Mouse (Mus musculus): ENCODE data around the gene Rnf144a. TPM values are rescaled to one million over a fixed set of nuclear protein-coding genes. Genes with fewer than 3 reads are reported as not detected.
"Not testable (repeated sequence)": the region's sequence is repeated elsewhere in the genome, so short reads cannot be mapped to it uniquely, and the experiment has no call there.

The Rnf144a gene
- total RNA-seq, 2 experiments from 2014 or later = 32.3 to 48.8 TPM

DNA sequence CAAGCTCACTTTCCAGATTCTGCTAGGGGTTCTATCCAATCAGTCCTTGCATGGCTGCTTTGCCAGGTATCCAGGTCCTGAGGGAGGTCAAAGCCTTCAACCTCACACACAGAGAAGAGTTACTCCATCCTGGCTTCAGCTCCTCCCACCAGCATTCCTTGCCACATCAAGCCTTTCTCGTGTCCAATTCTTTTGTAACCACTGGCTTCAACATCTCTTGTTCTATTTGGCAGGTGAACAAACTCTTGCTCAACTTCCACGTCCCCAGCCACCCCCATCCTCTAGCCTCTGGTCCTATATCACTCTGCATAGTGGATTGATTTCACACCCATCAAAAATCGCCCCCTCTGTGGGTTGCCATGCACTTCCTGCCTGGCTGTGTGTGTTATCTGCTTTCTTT lies 98.8 kb downstream of the Rnf144a start:
- DNase-seq = peak; percentile 64

DNA sequence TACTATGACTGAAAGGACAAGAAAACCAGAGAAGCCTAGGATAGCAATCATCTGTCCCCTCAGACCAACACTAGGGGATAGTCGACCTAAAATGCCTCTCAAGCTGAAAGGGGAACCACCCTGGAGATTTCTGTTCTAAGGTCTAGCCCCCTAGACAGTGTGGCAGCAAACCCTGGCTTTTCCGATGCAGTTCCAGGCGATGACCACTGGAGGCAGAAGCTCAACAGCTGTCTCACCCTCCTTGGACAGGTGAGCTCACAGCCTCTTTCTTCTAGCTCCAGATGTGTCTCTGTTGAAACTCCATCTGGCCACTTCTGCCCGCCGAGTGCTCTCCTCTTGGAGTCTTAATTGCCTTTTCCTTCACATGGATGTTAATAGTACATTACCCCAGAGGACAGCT lies 100.1 kb downstream of the Rnf144a start:
- peak; percentile 62 for DNase-seq

DNA sequence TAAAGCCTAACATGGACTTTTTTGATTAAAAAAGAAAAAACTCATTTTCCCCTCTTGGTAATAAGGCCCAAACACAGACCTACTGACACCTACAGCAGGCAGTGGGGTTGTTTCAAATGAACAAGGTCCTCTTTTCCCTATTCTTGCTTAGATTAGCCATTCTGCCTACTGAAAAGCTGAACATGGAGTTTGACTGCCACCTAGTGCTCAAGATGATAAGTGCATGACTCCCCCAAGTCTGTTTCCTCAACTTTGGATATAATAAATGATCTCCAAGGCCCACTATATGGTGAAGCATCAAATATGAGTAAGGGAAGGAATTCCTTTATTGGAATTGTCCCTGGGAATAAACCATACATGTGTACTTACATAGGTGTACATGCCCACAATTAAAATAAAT lies 103.5 kb downstream of the Rnf144a start:
- peak; percentile 66 for DNase-seq

DNA sequence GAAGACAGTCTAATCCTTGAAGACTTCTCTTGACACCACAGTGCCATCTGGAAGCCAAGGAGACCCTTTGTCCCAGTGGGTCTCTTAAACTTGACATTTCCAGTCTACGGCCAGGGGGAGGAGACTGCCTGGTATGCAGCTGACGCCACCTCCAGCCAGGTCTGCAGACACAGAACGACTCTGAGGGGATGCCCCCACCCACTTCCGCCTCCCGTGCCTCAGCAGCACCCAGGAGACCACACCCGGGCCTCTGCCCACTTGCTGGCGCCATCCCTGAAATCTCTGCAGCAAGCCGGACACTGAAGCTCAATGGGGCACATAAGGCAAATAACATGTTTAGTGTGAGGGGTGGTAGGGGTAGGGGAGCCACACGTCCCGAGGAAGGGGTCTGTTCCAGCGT lies 104.8 kb downstream of the Rnf144a start:
- DNase-seq = no peak

DNA sequence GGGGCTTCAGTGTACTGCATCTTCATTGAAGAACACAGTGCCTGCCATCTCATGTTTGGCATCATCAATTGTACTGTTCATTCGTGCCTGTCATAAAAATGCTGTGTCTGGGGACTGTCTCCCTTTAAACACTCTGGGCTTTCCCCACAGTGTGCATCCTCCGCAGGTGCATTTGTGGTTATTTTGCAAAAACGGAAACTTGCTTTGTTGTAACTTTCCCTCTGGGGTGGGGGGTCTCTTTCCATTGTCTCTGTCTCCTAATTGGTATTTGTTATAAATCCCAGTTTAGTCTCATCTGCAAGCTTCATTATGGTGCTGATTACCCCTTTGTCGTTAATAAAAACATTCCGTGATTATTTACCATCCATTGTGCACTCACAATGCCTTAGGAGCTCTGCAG lies 112.2 kb downstream of the Rnf144a start:
- no peak for DNase-seq

DNA sequence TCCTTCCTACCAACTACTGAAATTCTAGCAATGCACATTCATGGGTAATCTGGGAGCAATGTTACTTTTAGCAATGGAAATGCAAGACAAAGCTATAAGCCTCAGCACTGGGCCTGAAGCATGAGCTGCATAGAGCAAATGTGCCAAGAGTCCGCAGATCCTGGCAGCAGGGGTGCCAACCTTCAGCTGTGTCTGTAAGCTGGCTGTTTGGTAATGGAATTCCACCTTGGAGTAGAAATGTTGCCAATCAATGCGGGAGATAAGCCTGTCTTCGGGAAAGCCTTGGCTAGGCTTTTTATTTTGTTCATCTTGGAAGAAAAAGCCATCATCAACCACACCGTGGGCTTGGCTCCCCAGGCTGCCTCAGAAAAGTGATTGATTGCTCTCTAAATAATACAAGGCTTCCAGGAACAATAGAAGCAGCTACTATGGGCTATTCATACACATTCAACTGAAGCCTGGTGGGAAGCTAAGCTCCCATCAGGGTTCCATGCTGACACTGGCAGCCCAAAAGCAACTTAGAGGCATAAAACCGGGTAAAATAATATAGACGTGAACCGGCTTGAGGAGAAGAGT lies 115.5 kb downstream of the Rnf144a start:
- no peak for DNase-seq

DNA sequence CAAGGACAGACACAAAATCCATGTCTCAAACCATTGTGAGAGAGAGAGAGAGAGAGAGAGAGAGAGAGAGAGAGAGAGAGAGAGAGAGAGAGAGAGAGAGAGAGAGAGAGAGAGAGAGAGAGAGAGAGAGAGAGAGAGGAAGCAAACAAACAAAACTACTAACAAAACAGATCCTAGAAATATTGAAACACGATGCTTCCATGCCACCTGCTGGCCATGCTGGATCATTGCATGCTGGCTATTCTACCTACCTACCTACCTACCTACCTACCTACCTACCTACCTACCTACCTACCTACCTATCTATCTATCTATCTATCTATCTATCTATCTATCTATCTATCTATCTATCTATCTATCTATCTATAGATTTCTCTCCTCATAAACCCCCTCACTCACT lies 119.1 kb downstream of the Rnf144a start:
- not testable (repeated sequence) for DNase-seq

DNA sequence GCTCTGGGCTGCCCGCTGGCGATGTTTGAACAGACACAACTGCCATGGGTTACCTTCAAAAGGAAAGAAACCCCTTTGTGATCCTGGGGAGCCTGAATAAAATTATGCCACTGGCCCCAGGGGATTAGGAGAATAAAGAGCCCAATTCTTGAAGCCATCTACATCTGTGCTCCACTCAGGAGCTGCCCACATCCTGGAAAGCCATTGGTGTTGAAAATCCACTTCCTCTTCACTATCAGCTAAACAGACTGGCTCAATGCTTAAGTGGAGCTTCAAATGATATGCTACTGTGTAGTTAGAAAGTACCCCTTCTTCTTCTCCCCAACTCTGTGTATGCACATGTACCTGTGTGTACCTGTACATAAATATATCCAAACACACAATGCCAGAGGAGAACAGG lies 125.9 kb downstream of the Rnf144a start:
- DNase-seq = no peak

DNA sequence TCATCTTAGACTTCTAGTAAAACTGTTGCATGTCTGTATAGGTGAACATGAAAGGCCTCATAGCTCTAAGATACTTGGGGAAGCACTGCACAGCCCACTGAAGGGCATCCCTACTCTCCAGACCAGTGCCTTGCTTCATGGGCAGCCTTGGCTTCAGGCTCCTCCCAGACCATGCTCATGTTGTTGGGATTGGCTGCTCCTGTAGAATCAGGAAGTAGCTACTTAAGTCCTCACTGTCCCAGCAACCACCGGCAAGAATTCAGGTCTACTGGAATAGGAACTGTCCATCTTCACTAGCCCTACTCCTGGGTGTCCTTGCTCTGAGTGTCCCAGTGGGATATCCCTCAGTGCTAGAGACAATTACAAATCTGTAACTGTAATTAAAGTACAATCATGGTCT lies 126.7 kb downstream of the Rnf144a start:
- DNase-seq = no peak

DNA sequence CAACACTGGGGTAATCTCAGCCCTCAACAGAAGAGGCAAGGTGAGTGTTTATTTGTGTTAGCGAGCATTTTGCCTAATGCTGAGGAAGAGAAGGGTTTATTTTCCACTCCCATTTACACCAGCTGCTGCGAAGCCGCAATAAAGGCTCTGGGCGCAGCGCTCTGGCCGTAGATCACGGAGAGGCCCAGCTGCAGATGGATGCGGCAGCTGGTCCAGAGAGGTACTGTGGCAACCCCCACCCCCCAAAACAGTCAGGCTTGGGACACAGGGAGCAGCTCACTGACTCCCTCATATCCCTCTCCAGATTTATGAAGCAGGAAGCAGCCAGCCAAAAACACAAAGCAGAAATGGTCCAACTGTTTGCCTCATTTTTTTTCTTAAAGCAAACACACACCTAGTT lies 129.1 kb downstream of the Rnf144a start:
- DNase-seq = no peak

DNA sequence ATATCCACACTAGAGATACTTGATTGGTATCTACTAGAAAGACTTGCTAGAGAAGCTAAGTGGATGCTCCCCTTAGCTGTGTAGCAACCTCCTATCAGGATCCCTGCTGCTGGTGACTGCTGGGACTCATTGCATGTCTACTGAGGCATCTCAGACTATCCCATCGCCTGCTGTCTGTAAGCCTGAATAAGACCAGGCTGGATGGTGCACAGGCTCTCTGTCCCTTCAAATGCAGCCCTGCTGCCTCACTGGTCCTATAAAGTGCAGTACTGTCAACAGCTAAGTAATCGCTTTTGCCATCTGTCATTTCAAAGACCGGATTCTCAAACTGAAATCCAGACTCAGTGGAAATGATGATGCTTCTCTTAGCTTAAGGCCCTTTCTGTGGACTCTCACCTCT lies 129.6 kb downstream of the Rnf144a start:
- no peak for DNase-seq

DNA sequence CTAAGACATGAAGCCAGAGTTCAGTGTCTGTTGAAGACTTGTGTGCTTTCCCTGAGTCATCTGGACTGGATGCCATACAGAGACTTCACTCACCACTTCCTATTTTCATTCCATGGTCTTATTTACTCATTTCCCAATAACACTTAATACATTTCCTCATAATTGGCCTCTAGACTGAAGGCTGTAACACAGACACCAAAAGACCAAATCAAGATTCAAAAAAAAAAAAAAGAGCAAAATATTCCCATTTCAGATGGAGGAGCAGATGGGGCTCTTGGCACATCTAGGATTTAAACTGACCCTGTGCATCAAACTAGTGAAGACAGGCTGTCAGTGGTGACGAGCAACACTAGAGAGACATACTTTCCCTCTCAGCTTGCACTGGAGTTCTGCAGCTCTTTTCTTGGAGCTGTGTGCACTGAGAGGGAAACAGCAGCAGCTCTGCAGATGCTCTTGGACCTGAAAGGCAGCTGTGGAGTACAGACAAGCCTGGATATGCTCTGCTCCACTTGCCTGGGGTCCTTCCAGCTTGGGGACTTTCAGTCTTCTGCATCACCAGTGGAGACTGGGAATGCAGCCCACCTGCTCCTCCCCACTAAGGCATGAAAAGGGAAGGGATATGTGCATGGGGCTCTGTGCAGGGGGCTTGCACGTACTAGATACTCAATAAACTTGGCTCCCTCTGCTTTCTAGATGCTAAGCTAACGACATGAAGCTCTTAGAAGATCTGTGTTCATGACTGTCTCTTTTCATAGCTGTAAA lies 134.2 kb downstream of the Rnf144a start:
- DNase-seq = no peak

DNA sequence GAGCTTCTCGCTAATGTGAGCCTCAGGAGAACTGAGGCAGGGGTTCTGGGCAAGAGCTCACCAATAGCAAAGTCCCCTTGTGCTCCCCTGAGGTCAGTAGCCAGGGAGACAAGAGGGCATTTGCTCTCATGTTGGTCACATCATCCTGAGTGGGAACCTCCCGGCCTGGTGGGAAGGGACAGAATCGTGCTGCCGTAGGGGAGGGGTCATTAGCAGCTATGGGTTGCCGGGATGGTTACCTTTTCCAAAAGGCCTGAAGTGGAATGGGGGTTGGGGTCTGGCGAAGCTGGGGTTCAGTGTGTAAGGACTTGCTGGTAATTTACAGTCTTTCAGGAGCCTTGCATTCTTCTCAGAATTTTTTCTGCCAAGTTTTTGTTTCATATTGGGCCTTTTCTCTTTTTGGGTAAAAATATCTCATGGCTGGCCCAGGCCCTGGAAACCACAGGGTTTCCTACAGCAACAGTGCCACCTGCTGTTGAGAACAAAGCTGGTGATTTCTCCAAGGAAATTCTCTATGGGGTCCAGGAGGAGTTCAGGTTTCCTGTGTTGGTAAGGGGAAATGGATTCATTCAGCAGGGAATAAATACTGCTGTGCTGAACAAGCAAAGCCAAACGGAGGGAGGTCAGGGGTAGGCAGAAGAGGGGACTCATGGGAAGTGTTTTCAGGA lies 137.9 kb downstream of the Rnf144a start:
- DNase-seq = peak; percentile 71

DNA sequence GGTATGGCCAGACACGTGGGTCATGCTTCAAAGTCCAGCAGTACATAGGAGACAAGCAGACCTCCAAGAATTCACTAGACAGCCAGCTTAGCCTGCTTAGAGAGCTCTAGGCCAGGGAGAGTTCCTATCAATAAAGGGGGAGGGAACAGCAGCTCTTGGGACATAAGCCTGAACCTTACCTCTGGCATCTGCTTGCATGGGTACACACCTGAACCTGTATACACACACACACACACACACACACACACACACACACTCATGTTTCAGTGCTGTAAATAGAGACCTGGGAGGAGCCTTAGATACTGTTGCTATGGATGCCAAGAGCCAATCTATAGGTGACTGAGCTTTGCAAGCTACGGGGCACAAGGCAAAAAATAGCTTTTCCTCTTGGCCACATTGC lies 138.5 kb downstream of the Rnf144a start:
- DNase-seq = no peak

Small RNA genes within 50 kb of the gene (microRNA-seq; reads per million reads assigned to microRNA genes)
- 28.2 reads per million, percentile 31 among the genes with 10 or more reads in this experiment for gene Mir6538

Other genes starting within 250 kb of the Rnf144a start
- 10 to 100 TPM; 13.9 to 15.0 TPM for gene Rsad2, start 41.2 kb upstream of the Rnf144a start, total RNA-seq (2021)
- 10 to 100 TPM; 13.2 to 25.8 TPM for gene Cmpk2, start 54.0 kb upstream of the Rnf144a start, total RNA-seq (2021)